Mouse (Mus musculus) heart, embryonic 11.5 days (tissue): ENCODE measurements around the gene Farp1. TPM values are rescaled to one million over a fixed set of nuclear protein-coding genes. Genes with fewer than 3 reads are reported as not detected.

Experiments used
- ATAC-seq: fragments of 200-750 bp; cut with Nextera tagmentation; replicated peaks from 2 replicates; pipeline ENCODE4 v1.8.0; 2017; ENCODE audit warnings: moderate library complexity; ENCODE audit not compliant: insufficient number of reproducible peaks, low FRiP score, low TSS enrichment
- H3K27ac ChIP-seq: fragments of 300-500 bp; sonication (generic); 2 replicates; pipeline ENCODE4 v1.5.1; 2014; ENCODE audit warnings: mild to moderate bottlenecking, low read depth, low read length
- H3K27me3 ChIP-seq: fragments of 300-500 bp; sonication (generic); 2 replicates; pipeline ENCODE4 v1.6.1; 2014; ENCODE audit warnings: mild to moderate bottlenecking, low read length, mixed read lengths; ENCODE audit not compliant: control insufficient read depth, insufficient read depth
- H3K36me3 ChIP-seq: fragments of 300-500 bp; sonication (generic); 2 replicates; pipeline ENCODE4 v1.6.1; 2014; ENCODE audit warnings: mild to moderate bottlenecking, low read length, moderate library complexity, mixed read lengths; ENCODE audit not compliant: control insufficient read depth, insufficient read depth
- H3K4me1 ChIP-seq: fragments of 300-500 bp; sonication (generic); 2 replicates; pipeline ENCODE4 v1.6.1; 2014; ENCODE audit warnings: low read length; ENCODE audit not compliant: control insufficient read depth, insufficient read depth
- H3K4me2 ChIP-seq: fragments of 300-500 bp; sonication (generic); 2 replicates; pipeline ENCODE4 v1.6.1; 2014; ENCODE audit warnings: mild to moderate bottlenecking, moderate library complexity
- H3K4me3 ChIP-seq: fragments of 300-500 bp; sonication (generic); 2 replicates; pipeline ENCODE4 v1.5.1; 2014; ENCODE audit warnings: low read depth, low read length
- H3K9ac ChIP-seq: fragments of 300-500 bp; sonication (generic); 2 replicates; pipeline ENCODE4 v1.6.1; 2014; ENCODE audit warnings: mild to moderate bottlenecking, low read depth, low read length, moderate library complexity
- H3K9me3 ChIP-seq: fragments of 300-500 bp; sonication (generic); replicated peaks from 2 replicates; pipeline ENCODE4 v1.6.1; 2016; ENCODE audit warnings: low read length; ENCODE audit not compliant: control insufficient read depth
- WGBS: fragments of 180-500 bp; shearing (Covaris S2); extraction: QIAGEN DNeasy Blood & Tissue Kit; methylation state at CpG from one replicate; pipeline ENCODE4 v1.1.7; 2014; ENCODE audit not compliant: insufficient replicate concordance; 5-methylcytosine and 5-hydroxymethylcytosine counted together
- polyA plus RNA-seq: library from polyadenylated mRNA; unstranded; fragments of >200 nt; fragmentation: Nextera tagmentation; extraction: Ambion mirVana; gene quantifications from 2 replicates; pipeline ENCODE4 v1.2.1, GENCODE M21; 2014

Gene Farp1
- polyA plus RNA-seq, 1 experiment from 2014 or later = 28.1 TPM

DNA sequence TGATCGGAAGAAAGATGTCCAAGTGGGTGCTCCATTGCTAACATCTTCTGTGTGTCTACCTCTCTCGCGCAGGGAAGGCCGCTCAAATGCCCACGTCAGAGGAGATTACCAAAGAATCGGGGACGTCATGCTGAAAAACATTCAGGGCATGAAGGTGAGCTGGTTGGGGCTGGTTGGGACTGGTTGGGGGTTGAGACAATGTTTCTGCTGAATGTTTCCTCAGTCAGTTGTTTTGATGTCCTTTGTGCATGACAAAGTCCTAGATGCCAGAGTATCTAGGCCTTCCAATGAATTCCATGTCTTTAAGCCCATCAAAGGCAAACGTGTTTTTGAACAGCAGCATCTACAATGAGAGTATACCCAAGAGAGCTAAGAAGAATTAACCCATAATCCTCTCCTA is 232.8 kb downstream of the Farp1 start:
- peaks cover 19% of the 10 kb centered on the region for H3K36me3 ChIP-seq

DNA sequence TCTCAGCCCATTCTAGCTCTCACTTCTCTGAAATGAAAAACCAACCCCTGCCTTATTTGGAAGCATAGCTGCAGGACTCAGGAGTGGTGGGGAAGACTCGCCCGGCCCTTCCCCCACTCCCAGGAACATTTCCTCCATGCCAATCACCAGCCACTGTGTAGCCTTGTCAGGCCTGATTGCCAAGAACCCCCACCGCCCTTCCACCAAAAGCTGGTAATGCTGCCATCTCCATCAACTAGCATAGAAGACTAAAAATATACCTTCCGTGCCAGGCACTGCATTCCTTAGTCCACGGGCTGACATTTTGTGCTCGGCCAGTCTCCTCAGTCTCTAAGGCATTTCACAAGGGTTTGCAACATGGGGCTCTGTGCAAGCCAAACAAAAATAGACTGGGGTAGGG is 235.5 kb downstream of the Farp1 start:
- Histone ChIP-seq H3K27ac (peak overlapping the region; percentile 31), H3K27me3 (no peaks in the 10 kb centered on the region), H3K9me3 (no peaks in the 10 kb centered on the region), H3K36me3 (peaks cover 25% of the 10 kb centered on the region), H3K4me1 (peaks cover 16% of the 10 kb centered on the region; the same call in 1 of the 2 replicates), H3K4me3 (no peak overlapping the region), H3K9ac (no peak overlapping the region), H3K4me2 (no peak overlapping the region)
- ATAC-seq = no peak
- 45% methylated on average over 6 of the region's 6 CpGs for WGBS

More for the DNA sequence above, 232.8 kb downstream of the Farp1 start:
- Histone ChIP-seq H3K4me2 (no peak overlapping the region), H3K27ac (no peak overlapping the region), H3K4me3 (no peak overlapping the region), H3K4me1 (peaks cover 18% of the 10 kb centered on the region; the same call in 1 of the 2 replicates), H3K27me3 (no peaks in the 10 kb centered on the region), H3K9ac (no peak overlapping the region), H3K9me3 (no peaks in the 10 kb centered on the region)
- no peak for ATAC-seq
- 90% methylated on average over 8 of the region's 8 CpGs for WGBS

GRCm38 (mm10) chr14:121274985-121275384 is 240.0 kb downstream of the Farp1 start:
- Histone ChIP-seq H3K27me3 (no peaks in the 10 kb centered on the region), H3K4me2 (no peak overlapping the region), H3K4me1 (peaks cover 4% of the 10 kb centered on the region; the same call in 1 of the 2 replicates), H3K27ac (no peak overlapping the region), H3K9me3 (no peaks in the 10 kb centered on the region), H3K36me3 (peaks cover 34% of the 10 kb centered on the region), H3K4me3 (no peak overlapping the region), H3K9ac (no peak overlapping the region)
- 84% methylated on average over 12 of the region's 12 CpGs for WGBS
- no peak for ATAC-seq

DNA sequence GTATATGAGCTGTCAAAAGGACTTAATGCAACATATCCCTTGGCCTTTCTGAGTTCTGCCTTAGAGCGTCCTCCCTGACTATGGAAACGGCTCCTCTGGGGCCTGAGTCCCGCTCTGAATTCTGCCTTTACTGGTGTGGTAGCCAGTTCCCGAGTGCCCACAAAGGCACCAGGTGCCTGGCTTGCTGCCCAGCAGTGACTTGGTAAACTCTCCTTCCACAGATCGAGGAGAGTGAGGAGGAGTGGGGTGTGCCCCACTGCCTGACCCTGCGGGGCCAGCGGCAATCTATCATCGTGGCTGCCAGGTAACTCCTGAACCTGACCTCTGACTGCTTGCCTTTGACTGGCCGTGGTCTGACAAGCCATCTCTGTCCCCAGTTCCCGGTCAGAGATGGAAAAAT is 241.0 kb downstream of the Farp1 start:
- H3K9ac ChIP-seq = 0 out of 2 replicates have a peak overlapping the region, but pooled peaks have one; percentile 16
- 81% methylated on average over 10 of the region's 10 CpGs for WGBS
- H3K9me3 ChIP-seq = no peaks in the 10 kb centered on the region
- no peaks in the 10 kb centered on the region for H3K27me3 ChIP-seq
- no peak overlapping the region for H3K4me2 ChIP-seq
- no peak overlapping the region for H3K27ac ChIP-seq
- peaks cover 6% of the 10 kb centered on the region for H3K4me1 ChIP-seq
- ATAC-seq = no peak
- no peak overlapping the region for H3K4me3 ChIP-seq
- peaks cover 40% of the 10 kb centered on the region for H3K36me3 ChIP-seq

- Histone ChIP-seq H3K9ac (no peak overlapping the region), H3K4me2 (no peak overlapping the region), H3K9me3 (no peaks in the 10 kb centered on the region), H3K4me3 (no peak overlapping the region), H3K27me3 (no peaks in the 10 kb centered on the region), H3K36me3 (peaks cover 41% of the 10 kb centered on the region), H3K4me1 (peaks cover 9% of the 10 kb centered on the region), H3K27ac (no peak overlapping the region)
- 29% methylated on average over 6 of the region's 6 CpGs for WGBS
- ATAC-seq = peak; percentile 24; the same call in 1 of the 2 replicates
Observed at GRCm38 (mm10) chr14:121279106-121279505, 244.1 kb downstream of the Farp1 start.

GRCm38 (mm10) chr14:121280601-121281335 is 245.8 kb downstream of the Farp1 start:
- Histone ChIP-seq H3K27me3 (no peaks in the 10 kb centered on the region), H3K4me1 (peaks cover 9% of the 10 kb centered on the region), H3K27ac (peak overlapping the region; percentile 35), H3K4me3 (no peak overlapping the region), H3K4me2 (no peak overlapping the region), H3K36me3 (peaks cover 40% of the 10 kb centered on the region), H3K9ac (no peak overlapping the region), H3K9me3 (no peaks in the 10 kb centered on the region)
- ATAC-seq = no peak
- whole genome bisulfite sequencing = 78% methylated on average over 16 of the region's 16 CpGs

DNA sequence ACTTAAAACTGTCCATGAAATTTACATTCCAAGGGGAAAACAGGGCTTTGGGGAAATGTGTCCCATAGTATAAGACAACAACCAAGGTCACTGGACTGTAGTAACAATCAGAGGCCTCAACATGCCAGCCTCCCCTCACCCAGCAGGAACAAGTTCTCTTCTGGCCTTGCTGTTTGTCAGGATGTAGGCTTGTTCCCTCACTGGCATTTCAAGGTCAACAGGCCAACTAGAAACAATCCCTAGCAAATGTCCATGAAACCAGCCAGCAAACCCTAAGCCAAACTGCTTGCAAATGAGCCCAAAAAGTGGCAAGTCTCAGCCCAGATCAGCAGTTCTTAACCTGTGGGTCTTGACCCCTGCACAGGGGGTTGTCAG is 246.3 kb downstream of the Farp1 start:
- Histone ChIP-seq H3K4me1 (peaks cover 9% of the 10 kb centered on the region), H3K27me3 (no peaks in the 10 kb centered on the region), H3K9me3 (no peaks in the 10 kb centered on the region), H3K4me3 (no peak overlapping the region), H3K9ac (no peak overlapping the region), H3K27ac (peak overlapping the region; percentile 35; the same call in 1 of the 2 replicates), H3K36me3 (peaks cover 41% of the 10 kb centered on the region), H3K4me2 (no peak overlapping the region)
- no peak for ATAC-seq

GRCm38 (mm10) chr14:121285379-121286120 is 250.6 kb downstream of the Farp1 start:
- peaks cover 38% of the 10 kb centered on the region for H3K36me3 ChIP-seq
- no peaks in the 10 kb centered on the region for H3K9me3 ChIP-seq
- H3K4me2 ChIP-seq = no peak overlapping the region
- no peak for ATAC-seq
- H3K9ac ChIP-seq = no peak overlapping the region
- no peak overlapping the region for H3K27ac ChIP-seq
- H3K4me3 ChIP-seq = no peak overlapping the region
- 91% methylated on average over 14 of the region's 14 CpGs for WGBS
- peaks cover 12% of the 10 kb centered on the region for H3K4me1 ChIP-seq
- no peaks in the 10 kb centered on the region for H3K27me3 ChIP-seq
